Mouse (Mus musculus) testis, postnatal 14 days (tissue): Measurements from ENCODE around the gene Myl4.
A peak's percentile ranks its signal among the peaks of the same experiment; 100 is the strongest.

ENCODE experiments used
- DNase-seq: peaks from one replicate; pipeline ENCODE4 v3.0.0; 2021; ENCODE audit warnings: low spot score

Myl4 gene

DNA sequence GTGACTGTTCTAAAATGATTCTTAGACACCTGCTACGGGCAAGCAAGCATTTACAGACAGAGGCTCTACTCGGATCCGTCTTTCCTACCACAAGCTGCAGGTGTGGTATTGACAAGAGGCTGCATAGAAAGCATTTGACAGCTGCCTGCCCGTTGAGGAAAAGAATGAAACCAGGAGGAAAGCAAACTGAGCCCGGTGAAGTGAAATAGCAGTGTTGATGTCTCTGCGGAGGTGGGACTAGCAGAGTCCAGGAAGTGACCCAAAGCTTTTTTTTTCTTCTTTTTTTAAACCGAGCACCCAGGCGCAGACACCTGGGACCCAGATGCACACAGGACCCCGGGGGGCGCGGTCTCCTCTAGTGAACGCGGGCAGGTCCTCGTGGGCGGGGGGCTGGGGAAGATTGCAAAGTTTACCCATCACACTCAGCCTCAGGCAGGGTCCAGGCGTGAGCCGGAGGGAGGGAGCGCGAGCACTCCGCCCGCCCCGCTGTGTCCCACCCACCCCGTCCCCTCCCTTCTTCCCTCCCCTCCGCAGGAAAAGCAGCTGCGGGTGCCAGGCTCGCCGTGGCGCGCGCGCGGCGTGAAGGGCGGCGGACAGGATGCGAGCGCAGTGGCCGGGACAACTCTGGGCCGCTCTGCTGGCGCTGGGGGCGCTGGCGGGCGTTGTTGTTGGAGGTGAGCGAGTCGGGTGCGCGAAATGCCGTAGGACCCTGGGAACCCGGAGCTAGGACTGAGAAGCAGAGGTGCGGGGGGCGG lies 57.2 kb downstream of the Myl4 start, which contains the start of gene Itgb3:
TSS of gene Itgb3 (plus strand) at position 510 of the 755 bp plus-strand sequence.
- DNase-seq: peak; percentile 46

DNA sequence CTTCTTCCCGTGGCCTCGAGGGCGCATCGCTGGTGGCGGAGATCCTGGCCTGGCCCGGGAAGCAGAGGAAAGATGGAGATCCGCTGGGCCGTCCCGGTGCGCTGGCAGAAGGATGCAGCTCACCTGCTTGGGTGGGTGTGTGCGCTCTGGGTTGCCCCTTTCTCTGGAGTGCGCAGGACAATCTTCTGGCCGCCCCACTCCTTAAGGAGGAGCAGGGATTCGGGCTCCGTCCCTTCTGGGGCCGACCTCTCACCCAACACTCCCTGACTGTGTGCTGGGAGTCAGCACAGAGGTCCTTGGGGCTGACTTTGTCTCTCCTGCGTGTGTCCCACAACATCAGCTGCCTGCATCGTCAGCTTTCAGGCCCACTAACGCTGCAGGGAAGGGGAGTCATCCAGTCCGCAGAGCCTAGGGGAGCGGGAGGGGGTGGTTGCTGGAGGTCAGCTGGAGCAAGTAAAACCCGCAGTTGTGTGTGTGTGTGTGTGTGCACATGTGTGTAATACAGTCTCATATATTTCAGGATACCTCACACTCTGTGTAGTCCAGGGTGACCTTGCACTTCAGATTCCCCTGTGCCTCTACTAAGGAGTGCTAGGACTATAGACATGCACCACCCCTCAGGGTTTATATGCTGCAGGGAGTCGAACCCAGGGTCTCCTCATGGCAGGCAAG lies 57.9 kb downstream of the Myl4 start:
- DNase-seq: no peak

DNA sequence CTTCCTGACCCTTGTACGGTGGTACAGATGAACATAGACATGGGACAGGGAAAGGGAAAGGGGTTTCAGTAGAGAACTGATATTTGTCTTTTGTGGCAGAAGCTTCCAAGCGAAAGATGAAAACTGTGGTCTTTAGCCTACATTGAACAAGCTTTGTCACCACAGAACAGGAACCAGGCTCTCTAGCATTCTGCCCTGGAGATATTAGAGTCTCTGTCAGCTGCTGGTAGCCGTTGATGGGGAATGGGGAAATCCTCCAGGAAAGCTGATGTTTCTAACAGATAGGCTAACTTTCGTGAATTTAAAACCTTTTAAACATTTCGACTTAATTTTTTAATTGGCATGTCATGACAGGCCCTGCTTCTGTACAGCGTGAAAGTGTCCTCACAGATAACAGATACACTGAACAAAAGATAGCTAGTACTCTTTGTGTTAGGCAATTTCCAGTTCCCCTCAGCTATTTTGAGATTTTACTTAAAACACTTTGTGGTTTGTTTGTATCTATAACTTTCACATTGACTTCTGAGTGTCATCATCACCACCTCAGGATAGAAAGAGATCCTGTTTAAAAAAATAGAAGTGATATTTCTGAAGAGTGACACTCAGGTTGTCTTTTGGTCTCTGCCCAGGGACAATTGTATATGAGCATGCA lies 58.7 kb downstream of the Myl4 start:
- no peak for DNase-seq

DNA sequence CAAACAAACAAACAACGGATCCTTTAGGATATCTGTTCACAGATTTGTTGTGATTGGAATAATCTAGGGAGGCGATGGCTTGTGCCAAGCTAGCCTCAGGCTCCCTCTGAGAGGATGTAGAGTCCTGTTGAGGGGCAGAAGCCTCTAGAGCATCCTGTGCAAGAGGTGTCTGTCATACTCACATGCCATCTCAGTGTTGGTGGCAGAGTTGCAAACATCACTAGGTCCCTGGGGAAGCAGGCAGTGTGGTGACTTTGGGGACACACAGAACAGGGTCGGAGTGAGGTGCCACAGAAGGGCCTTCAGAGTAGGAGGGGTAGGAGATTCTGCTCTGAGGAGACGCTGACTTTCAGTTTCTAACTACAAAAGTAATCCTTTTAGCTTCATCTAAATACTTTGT lies 59.3 kb downstream of the Myl4 start:
- DNase-seq: no peak

DNA sequence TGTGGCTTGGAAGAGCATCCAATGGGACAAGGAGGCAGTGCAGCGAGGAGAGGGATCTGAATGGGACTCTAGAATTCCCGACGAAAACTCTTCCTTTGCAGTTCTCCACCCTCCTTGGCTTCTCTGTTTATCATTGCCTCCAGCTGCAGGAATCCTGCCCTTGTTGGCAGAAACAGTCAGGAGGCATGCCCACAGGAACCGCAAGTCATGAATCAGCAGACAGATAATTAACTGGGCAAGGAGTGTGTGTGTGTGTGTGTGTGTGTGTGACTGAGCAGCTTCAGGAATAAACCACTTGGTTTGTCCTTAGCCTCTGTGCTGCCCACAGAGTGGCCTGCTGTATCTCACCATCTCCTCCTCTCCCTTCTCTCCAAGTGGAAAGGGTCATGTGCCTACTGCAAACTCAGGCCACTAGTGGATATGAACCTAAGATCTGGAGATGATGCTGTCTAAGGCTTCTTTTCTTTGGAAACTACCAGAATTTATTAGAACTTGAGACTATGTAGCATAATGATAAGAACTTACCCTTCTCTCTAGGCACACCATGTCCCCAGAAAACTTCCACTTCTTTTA lies 61.2 kb downstream of the Myl4 start:
- DNase-seq: no peak

DNA sequence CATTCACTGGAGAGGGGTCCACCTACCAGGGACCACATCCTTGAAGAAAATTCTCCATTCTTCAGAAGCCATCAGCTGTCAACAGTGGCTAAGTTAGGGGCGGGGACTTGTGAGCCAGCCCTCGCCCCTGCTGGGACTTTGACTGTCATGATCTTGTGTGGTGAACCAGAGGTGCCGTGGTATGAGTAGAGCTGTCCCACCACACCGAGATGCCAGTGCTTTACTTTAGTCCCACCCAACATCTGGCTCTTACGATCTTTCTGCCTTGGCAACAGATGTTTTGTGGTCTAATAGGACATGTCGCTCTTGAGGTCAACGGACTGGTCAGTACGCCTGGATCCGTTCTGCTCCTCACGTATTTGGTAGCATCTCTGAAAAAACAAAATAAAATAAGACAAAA lies 63.1 kb downstream of the Myl4 start:
- no peak for DNase-seq

DNA sequence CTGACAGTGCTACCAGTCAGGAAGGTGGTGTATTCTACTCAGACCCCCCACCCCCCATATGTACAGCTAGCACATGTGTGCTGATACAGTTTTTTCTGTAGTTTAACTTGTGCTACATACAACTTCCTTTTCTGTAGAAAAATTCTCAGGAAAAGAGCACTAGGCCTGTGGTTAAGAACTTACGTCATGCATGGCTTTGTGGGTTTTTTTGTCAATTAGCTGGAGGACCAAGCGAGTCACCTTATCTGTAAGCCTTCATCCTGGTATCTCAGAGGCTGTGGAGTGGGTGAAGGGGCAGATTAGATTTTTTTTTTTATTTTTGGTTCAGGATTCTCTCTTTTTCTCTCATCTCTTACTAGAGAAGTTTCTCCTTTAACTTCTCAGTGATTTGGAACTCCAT lies 63.7 kb downstream of the Myl4 start:
- no peak for DNase-seq

DNA sequence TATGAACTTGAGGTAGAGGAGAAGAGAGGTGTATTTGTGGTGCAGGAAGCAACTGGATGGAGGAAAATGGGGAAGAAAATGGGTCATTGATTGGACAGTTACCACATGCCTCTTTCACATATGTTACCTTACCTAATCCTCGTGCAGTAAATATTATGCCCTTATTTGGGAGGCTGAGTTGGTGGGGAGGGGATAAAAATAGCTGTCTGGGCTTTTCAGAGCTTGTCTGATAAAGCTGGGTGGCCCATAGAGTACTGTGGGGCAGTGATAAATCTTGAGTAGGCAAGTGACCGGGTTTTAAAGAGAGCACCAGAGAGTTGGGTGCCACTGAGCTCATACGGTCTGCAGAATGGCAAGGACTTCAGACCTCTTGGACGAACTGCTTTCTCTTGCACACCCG lies 65.7 kb downstream of the Myl4 start:
- DNase-seq: no peak

DNA sequence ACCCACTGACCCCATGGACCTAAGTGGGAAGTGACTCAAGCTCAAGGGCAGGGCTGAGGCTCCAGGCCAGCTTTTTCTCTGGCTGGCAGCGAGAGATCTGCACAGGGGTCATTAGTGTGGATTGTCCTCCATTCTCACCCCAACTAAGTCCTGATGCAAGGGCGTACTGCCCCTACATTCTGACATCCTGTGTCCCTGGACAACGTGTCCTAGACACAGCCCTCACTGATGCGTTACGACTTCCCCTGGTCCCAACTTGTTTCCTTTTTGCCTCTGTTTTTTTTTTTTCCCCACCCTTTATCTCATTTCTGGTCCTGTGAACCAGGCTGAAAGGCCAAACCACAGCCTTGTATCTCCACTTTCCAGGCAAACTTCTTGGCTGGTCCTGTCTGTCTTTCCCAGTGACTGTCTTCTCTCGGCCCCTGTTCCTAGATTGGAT lies 68.2 kb downstream of the Myl4 start:
- no peak for DNase-seq

DNA sequence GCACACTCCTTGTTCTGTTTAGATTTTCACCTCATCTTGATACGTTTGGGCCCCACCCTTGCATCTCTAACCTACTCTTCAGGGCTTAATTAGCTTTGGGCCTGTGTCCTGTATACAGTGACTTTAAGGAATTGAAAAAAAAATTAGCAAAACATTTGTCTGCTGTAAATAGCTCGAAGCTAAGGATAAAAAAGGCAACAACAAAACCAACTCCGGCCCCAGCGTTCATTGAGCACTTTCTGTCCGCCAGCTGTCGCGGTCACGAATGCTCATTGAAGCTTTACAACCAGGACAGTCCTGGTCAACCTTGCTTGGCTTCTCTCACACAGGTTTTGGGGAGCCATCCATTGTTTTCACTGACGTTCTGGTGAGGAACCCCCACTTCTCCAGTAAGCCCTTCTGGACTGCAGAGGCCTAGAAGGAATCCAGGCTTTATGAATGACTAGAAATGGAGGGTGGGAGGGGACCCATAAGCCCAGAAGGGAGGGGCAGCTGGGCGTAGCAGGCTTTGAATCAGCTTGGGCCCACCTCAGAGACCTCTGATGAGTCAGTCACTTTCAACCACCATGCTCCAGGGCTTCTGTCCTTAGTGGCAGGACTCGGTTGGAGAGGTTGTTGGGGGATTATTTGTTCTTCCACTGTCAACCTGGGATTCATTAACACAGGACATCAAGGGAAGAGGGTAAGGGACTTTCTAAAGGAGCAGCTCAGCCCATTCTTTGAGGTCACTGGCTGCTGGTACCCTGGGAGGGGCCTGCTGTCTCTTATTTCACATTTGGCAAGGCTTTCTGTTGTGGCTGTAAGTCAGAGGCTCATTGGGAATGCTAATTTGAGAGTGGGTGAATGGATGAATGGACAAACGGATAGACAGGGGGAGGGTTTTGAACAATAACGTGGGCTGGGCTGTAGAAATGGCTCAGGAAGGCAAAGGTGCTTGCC lies 68.9 kb downstream of the Myl4 start:
- no peak for DNase-seq

DNA sequence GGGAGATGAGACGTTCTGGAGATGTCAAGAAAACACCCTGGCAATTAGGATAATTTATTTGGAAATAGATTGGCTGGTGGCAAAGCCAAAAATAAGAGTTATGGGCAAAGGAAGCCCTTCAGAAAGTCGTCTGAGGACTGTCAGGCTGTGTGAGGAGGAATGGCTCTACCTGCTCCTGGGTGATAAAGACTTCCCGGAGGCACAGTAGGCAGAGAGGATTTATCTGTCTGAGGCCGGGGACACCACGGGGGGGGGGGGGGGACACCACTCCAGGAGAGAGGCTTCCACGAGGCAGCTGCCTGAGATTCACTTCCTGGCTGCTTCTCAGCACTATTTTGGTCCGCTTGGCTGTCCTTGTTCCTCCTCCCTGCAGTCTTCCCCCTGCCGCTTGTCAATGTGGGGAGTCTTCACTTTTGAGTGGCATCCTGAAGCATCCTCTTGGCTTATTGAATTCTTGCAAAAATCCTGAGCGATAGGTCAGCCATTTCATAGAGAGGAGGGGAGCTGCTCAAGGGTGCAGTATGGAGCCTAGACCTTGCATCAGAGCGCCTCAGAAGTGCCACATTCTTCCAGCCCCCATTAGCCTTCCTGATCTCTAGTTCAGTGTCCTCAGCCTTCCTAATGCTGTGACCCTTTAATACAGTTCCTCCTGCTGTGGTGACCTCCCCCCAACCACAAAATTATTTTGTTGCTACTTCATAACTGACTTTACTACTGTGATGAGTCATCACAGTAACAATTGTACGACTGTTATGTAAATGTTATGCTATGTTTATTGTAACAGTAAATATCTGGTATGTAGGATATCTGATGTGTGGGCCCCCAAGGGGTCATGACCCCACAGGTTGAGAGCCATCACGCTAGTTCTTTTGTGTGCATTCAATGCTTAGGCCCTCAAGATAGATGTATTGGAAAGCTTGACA lies 71.8 kb downstream of the Myl4 start:
- DNase-seq: no peak

DNA sequence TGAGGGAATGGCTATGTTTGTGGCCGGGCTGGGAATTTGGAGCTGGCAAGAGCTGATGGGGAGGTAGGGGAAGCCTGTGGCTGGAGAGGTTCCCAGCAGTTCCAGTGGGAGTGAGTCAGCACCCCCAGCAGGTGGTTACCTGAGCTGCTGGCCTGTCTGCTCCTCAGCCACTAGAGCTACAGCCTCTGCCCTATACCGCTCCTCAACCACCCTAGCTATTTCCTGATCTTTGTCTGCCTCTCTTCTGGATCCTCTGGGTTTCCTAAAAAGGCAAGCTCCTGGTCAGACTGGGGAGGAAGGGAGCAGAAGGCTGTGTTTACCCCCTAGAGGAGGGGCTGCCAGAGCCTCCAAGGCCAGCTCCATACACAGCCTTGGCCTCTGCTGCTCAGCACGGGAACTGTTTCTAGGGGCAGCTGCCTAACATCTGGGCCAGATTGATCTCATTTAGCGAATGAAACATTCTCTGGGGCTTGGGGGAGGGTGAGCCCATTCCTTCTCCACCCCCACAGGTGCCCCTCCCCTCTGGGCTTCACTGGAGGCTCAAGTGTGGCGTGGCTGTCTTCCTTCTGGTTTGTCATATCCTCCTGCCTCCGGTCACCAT lies 74.4 kb downstream of the Myl4 start:
- peak; percentile 63 for DNase-seq

DNA sequence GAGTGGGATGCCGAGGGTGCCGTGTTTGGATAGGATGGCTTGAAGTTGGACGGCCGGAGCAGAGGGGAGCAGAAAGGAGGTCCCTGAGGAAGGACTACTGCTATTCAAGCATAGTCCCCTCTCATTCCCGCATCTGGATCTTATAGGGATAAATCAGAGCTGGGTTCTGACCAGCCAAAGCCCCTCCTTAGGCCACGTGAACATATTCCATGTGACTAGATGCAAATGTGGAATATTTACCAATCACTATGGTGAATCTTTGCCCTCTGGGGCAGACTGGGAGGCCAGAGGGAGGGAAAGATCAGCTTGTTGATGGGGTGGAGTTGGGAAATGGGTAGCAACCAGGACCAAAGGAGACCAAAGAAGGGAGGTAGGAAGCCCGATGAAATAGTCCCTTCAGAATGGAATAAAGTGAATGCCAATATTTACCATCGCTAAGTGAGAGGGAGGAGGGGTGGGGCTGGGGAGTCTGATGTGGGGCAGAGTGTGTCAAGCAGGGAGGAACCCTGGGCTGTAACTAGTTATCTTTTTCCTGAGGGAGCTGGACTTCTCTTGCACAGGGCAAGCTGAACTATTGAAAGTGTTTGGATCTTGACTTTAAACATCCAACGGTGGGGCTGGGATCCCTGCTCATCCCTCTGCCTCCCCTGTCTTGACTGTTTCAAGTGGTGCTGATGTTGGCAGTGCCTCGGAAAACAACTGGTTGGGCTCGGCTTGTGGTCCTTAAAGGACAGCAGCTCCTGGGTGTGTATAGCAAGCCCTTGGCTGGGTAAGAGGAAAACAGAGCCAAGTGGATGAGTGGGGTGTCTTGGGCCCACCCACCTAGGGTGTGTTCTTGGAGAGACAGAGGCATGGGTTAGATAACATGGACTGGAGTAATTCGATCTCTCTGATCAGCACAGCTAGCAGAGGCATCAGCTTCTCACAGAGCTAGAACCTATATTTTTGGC lies 75.3 kb downstream of the Myl4 start:
- DNase-seq: peak; percentile 83

DNA sequence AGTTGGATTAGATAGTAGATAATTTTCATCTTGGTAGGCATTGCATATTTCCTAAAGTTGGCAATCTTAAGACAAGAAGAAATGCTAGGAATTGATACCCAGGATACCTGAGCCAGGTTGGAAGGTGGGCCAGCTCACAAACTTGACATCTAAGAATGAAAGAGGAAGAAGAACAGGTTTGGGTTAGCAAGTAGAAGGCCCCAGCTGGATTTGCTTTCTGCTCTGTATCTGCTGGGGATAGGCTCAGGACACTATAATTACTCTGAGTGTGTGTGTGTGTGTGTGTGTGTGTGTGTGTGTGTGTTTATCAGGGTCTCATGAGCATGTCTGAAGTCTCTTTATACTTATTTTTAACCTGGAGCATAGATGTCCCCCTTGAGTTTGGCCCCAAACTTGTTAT lies 76.2 kb downstream of the Myl4 start:
- DNase-seq: no peak

DNA sequence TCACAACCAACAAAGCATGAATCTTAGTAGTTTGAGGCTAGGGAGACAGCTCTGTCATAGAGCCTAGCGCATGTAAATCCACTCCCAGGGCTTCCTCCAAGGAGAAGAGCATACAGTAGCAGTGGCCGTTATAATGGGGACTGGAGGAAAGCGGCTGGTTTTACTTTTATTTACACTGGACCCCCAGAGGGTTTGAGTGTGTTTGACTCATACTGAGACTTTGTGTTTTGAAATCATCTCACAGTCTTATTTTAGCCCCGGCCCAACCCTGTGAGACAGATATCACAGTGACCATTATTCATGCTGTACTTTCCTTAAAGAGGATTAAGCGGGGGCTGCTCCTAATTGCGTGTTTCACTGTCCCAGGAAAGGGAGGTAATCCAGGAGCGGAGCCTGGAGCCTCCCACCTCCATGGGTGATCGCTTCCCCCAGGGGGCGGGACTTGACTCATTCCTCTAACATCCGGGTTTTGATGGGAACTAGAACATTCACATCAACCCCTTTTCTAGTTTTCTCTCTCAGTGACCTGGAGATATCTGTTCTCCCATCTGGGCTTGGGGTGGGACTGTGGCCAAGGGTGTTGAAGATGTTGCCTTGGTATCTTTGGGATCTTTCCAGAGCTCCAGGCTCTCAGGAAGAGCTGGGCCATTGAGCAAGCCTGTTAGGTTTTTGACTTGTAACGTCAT lies 77.3 kb downstream of the Myl4 start:
- no peak for DNase-seq

DNA sequence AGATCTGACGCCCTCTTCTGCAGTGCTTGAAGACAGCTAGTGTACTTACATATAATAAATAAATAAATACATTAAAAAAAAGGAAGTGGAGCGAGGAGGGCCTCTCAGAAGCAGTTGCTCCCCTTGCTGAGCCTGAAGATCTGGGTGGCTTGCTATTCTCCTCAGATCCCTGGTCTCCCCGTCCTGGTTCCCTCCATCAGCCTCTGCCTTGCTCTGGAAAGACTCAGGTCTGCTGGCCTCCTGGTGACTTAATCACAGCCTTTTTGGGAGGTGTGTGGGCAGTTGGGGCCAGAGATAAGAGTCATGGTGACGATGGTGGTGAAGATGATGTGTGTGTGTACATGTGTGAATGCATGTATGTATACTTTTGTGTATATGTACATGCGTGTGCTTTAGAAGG lies 78.1 kb downstream of the Myl4 start:
- no peak for DNase-seq

DNA sequence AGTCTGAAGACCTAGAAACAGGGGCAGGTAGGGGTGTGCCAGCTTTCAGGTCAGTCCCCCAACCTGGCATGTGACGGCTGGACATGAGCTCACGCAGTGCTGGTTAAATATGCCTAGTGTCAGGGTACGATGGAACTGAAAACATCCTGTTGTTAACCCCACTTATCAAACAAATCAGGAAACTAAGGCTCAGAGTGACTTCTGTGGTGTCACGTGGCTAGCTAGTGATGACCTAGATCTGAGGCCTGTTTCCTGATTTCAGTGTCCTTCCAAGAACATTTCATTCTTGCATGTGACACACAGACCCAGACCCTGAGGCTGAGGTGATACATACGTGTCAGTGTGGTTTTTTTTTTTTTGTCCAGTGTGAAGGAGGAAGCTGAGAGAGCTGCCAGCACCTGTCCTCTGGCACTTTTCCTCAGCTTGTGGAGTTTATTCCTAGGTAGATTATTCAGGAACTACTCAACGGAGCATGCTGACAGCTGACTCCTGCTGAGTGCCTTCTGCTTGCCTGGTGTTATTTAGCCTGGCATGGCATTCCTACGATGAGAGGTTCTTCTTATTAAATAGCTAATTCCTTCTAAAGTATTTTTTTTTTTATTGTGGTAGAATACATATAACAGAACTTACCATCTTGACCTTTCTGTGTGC lies 79.8 kb downstream of the Myl4 start:
- no peak for DNase-seq

DNA sequence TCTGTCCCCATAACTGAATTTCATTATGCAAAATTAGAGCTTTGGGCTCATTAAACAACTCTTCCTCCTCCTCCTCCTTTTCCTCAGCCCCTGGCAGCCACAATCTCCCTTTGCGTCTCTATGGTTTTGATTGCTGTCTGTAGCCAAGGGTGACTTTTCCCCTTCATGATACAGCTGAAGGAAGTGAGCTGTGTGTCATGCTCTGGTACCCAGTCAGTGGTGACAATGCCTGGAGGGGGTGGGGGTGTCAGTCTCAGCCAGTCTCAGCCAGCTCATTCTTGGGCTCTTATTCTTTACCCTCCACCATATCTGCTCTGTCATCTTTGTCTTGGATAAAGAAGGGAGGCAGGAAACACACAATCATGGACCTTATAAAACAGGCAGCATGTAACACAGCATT lies 80.8 kb downstream of the Myl4 start:
- DNase-seq: no peak
